Mouse (Mus musculus): ENCODE results near the gene Wnt16.

DNA sequence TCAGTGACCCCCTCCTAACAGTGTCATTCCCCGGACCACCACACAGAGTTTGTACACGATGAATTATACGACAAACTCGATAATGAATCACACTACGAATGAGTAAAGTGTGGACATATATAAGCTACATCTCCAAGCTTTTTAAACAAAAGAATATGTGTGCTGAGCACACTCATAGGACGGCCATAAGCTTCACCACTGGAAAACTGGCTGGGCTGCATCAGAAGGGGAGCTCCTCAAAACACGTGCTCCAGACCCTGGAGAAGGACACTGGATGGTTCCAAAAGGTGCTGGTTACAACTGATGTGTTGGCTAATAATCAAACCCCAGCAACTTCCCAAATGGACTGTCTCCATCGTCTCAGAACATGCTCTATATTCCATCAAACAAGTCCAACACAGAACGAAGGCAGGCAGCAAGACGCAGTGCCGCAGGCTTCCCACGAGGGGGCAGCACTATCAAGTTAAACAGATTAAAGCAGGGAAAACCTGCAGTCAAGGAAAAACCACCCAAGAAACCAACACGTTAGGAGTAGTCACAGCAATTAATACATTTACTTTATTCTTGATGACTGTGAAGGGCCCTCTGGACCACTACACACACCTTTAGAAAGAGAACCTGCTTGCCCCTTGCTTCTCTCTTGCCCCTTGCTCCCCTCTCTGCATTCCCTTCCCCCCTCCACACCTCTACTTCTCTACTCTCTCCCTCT is 37.5 kb downstream of the Wnt16 start:
- TF ChIP-seq CTCF (IDR thresholded peaks at IDR 0.05): peak; percentile 100
- no peak for TF ChIP-seq POLR2A (IDR thresholded peaks at IDR 0.05; ENCODE audit: insufficient read depth, low read depth, low read length)
- peak; percentile 78; the same call in 1 of the 2 replicates for TF ChIP-seq EP300 (IDR thresholded peaks at IDR 0.05; ENCODE audit: insufficient read depth, low read depth, low read length)
